Mouse (Mus musculus): ENCODE measurements around the gene Tom1l2. TPM values are rescaled to one million over a fixed set of nuclear protein-coding genes. Genes with fewer than 3 reads are reported as not detected.

Gene Tom1l2
- total and polyA plus RNA-seq, 3 experiments = 4.8 to 10.4 (median 10.4) TPM

GRCm38 (mm10) chr11:60195108-60195507 lies 157.6 kb downstream of the Tom1l2 start:
- Histone ChIP-seq H3K4me1 (ENCODE audit: control insufficient read depth in 1 of 2, insufficient read depth in 2 of 2) (peaks cover 18 to 48% of the 10 kb centered on the region in 2 experiments), H3K9me3 (replicated peaks; ENCODE audit: low read length) (peaks cover 9% of the 10 kb centered on the region), H3K9ac (ENCODE audit: insufficient read depth, low read depth) (no peak overlapping the region), H3K79me2 (replicated peaks; ENCODE audit: control insufficient read depth, extremely low read depth, insufficient read depth, poor library complexity, severe bottlenecking) (no peaks in the 10 kb centered on the region), H3K4me2 (ENCODE audit: insufficient read depth, low read depth, poor library complexity, severe bottlenecking) (no peak overlapping the region), H3K4me3 (replicated peaks in 1 of 3; ENCODE audit: low read depth in 2 of 3, low read length in 2 of 3, poor library complexity in 1 of 3) (no peak overlapping the region), H3K27ac (ENCODE audit: insufficient read depth, low read depth) (no peak overlapping the region), H3K27me3 (replicated peaks) (no peaks in the 10 kb centered on the region), H3K36me3 (replicated peaks in 1 of 2; ENCODE audit: control insufficient read depth in 1 of 2, insufficient read depth in 1 of 2, low read length in 1 of 2) (peaks cover 25 to 83% of the 10 kb centered on the region in 2 experiments)
- dilution Hi-C loops (cut with MboI; ENCODE audit: extremely low pct_ligation_motif_present, extremely low pct_unique_long_range_greater_than_20kb, low sequenced_read_pairs) (no loop called here), in situ Hi-C loops (cut with MboI; ENCODE audit: low pct_ligation_motif_present, low pct_unique_long_range_greater_than_20kb, low sequenced_read_pairs) (loop anchor here (5.0 kb wide), 2 partner anchors 107 to 222 kb away; partner anchors contain the start of genes Atpaf2 and Gid4)
- TF ChIP-seq SMC3 (IDR thresholded peaks at IDR 0.05; ENCODE audit: low read depth, low read length) (peak; percentile 66), MAZ (IDR thresholded peaks at IDR 0.05; ENCODE audit: low read depth, low read length) (no peak), CTCF (conservative IDR thresholded peaks at IDR 0.05 in 1 of 2, IDR thresholded peaks at IDR 0.05 in 1 of 2; ENCODE audit: low read depth in 2 of 2, low read length in 2 of 2) (peak; percentile 49 to 71), RAD21 (IDR thresholded peaks at IDR 0.05; ENCODE audit: low read depth, low read length) (peak; percentile 58)
- peak; percentile 55 for DNase-seq (ENCODE audit: extremely low read depth)

GRCm38 (mm10) chr11:60193556-60193955 lies 159.1 kb downstream of the Tom1l2 start:
- TF ChIP-seq RAD21 (IDR thresholded peaks at IDR 0.05; ENCODE audit: low read depth, low read length) (no peak), POLR2AphosphoS2 (IDR thresholded peaks at IDR 0.05; ENCODE audit: low read depth, low read length) (0 out of 2 replicates have a peak, but pooled peaks have one; percentile 40)
- DNase-seq (ENCODE audit: extremely low read depth) = no peak
- H3K4me2 ChIP-seq (ENCODE audit: insufficient read depth, low read depth, poor library complexity, severe bottlenecking) = no peak overlapping the region
- H3K4me1 ChIP-seq (ENCODE audit: control insufficient read depth in 1 of 2, insufficient read depth in 2 of 2) = peaks cover 29 to 63% of the 10 kb centered on the region in 2 experiments
- H3K36me3 ChIP-seq (replicated peaks in 1 of 2; ENCODE audit: control insufficient read depth in 1 of 2, insufficient read depth in 1 of 2, low read length in 1 of 2) = peaks cover 20 to 74% of the 10 kb centered on the region in 2 experiments
- in situ Hi-C loops (cut with MboI; ENCODE audit: low pct_ligation_motif_present, low pct_unique_long_range_greater_than_20kb, low sequenced_read_pairs) = no loop called here
- no peak overlapping the region for H3K9ac ChIP-seq (ENCODE audit: insufficient read depth, low read depth)
- H3K4me3 ChIP-seq (replicated peaks in 1 of 3; ENCODE audit: low read depth in 2 of 3, low read length in 2 of 3, poor library complexity in 1 of 3) = no peak overlapping the region
- dilution Hi-C loops (cut with MboI; ENCODE audit: extremely low pct_ligation_motif_present, extremely low pct_unique_long_range_greater_than_20kb, low sequenced_read_pairs) = no loop called here
- H3K27ac ChIP-seq (ENCODE audit: insufficient read depth, low read depth) = no peak overlapping the region
- no peaks in the 10 kb centered on the region for H3K27me3 ChIP-seq (replicated peaks)
- H3K79me2 ChIP-seq (replicated peaks; ENCODE audit: control insufficient read depth, extremely low read depth, insufficient read depth, poor library complexity, severe bottlenecking) = no peaks in the 10 kb centered on the region
- peaks cover 9% of the 10 kb centered on the region for H3K9me3 ChIP-seq (replicated peaks; ENCODE audit: low read length)

DNA sequence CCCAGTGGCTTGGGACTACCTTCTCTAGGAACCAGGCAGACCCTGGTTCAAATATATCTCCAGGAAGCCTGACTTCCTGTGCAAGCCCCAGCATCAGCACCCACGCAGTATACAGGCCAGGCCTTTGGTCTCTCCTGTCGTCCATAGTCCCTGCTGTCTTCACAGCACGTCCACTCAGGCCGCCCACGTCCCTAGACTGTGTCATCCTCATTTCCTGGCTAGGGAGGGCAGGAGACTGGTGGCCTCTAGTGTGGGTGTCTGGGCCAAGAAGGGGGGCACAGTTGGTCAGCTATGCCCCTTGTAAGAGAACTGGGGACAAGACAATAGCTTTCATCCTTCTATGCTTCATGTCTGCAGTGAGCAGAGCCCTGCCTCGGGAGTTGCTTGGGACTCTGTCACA lies 160.2 kb downstream of the Tom1l2 start:
- no peak overlapping the region for H3K4me2 ChIP-seq (ENCODE audit: insufficient read depth, low read depth, poor library complexity, severe bottlenecking)
- in situ Hi-C loops (cut with MboI; ENCODE audit: low pct_ligation_motif_present, low pct_unique_long_range_greater_than_20kb, low sequenced_read_pairs) (no loop called here), dilution Hi-C loops (cut with MboI; ENCODE audit: extremely low pct_ligation_motif_present, extremely low pct_unique_long_range_greater_than_20kb, low sequenced_read_pairs) (no loop called here)
- no peak overlapping the region for H3K4me3 ChIP-seq (replicated peaks in 1 of 3; ENCODE audit: low read depth in 2 of 3, low read length in 2 of 3, poor library complexity in 1 of 3)
- DNase-seq (ENCODE audit: extremely low read depth) = no peak
- peaks cover 31 to 74% of the 10 kb centered on the region in 2 experiments for H3K4me1 ChIP-seq (ENCODE audit: control insufficient read depth in 1 of 2, insufficient read depth in 2 of 2)
- H3K79me2 ChIP-seq (replicated peaks; ENCODE audit: control insufficient read depth, extremely low read depth, insufficient read depth, poor library complexity, severe bottlenecking) = no peaks in the 10 kb centered on the region
- TF ChIP-seq POLR2AphosphoS2 (IDR thresholded peaks at IDR 0.05; ENCODE audit: low read depth, low read length) = no peak
- TF ChIP-seq MEF2A (IDR thresholded peaks at IDR 0.05; ENCODE audit: borderline replicate concordance, low read depth, low read length) = no peak
- TF ChIP-seq SMC3 (IDR thresholded peaks at IDR 0.05; ENCODE audit: low read depth, low read length) = no peak
- TF ChIP-seq ZMIZ1 (IDR thresholded peaks at IDR 0.05; ENCODE audit: low read depth, low read length) = no peak
- TF ChIP-seq TBP (conservative IDR thresholded peaks at IDR 0.05; ENCODE audit: low read depth, low read length) = no peak
- no peak for TF ChIP-seq CHD2 (IDR thresholded peaks at IDR 0.05; ENCODE audit: low read length)
- no peak for TF ChIP-seq USF2 (conservative IDR thresholded peaks at IDR 0.05; ENCODE audit: low read depth, low read length)
- TF ChIP-seq NELFE (IDR thresholded peaks at IDR 0.05; ENCODE audit: low read depth, low read length) = no peak
- TF ChIP-seq E2F4 (IDR thresholded peaks at IDR 0.05; ENCODE audit: insufficient replicate concordance, low read depth, low read length) = no peak
- TF ChIP-seq HCFC1 (IDR thresholded peaks at IDR 0.05; ENCODE audit: low read depth, low read length) = no peak
- no peak for TF ChIP-seq USF1 (IDR thresholded peaks at IDR 0.05; ENCODE audit: low read depth, low read length)
- no peak for TF ChIP-seq JUN (IDR thresholded peaks at IDR 0.05; ENCODE audit: insufficient read depth, low read depth, low read length)
- TF ChIP-seq RAD21 (IDR thresholded peaks at IDR 0.05; ENCODE audit: low read depth, low read length) = no peak
- TF ChIP-seq MAX (IDR thresholded peaks at IDR 0.05; ENCODE audit: low read length) = no peak
- no peaks in the 10 kb centered on the region for H3K27me3 ChIP-seq (replicated peaks)
- peaks cover 9% of the 10 kb centered on the region for H3K9me3 ChIP-seq (replicated peaks; ENCODE audit: low read length)
- H3K27ac ChIP-seq (ENCODE audit: insufficient read depth, low read depth) = no peak overlapping the region
- no peak overlapping the region for H3K9ac ChIP-seq (ENCODE audit: insufficient read depth, low read depth)
- peaks cover 19 to 74% of the 10 kb centered on the region in 2 experiments for H3K36me3 ChIP-seq (replicated peaks in 1 of 2; ENCODE audit: control insufficient read depth in 1 of 2, insufficient read depth in 1 of 2, low read length in 1 of 2)
